Mouse (Mus musculus) Patski (cell line): ENCODE results near the gene 2510009E07Rik. TPM values are rescaled to one million over a fixed set of nuclear protein-coding genes. Genes with fewer than 3 reads are reported as not detected.
A peak's percentile ranks its signal among the peaks of the same experiment; 100 is the strongest.

Experiments
- ATAC-seq: fragments of 100-300 bp; one replicate; pipeline ENCODE4 v1.8.0; 2021
- CTCF ChIA-PET: fragments of 350-600 bp; sonication (Branson Sonifier 250); formaldehyde crosslinking; loops from one replicate; lab custom pipeline; 2022; ENCODE audit warnings: inconsistent platforms; lab: Charles Lee
- POLR2A ChIA-PET: fragments of 350-600 bp; sonication (Branson Sonifier 250); formaldehyde crosslinking; loops from one replicate; lab custom pipeline; 2022; ENCODE audit warnings: antibody characterized with exemption, inconsistent platforms; lab: Charles Lee
- DNase-seq: peaks from one replicate; pipeline ENCODE4 v3.0.0-alpha.2; 2011; ENCODE audit warnings: low read depth, low spot score
- H3K27me3 ChIP-seq: fragments of 371-371 bp; one replicate; pipeline ENCODE4 v1.5.1; 2021
- CTCF ChIP-seq: fragments of 100-300 bp; IDR thresholded peaks from one replicate; pipeline ENCODE4 v1.5.1; 2021
- in situ Hi-C: fragments of 300-500 bp; cut with MboI; formaldehyde crosslinking; loops from 3 replicates; pipeline ENCODE4 v1.11.1; 2018; ENCODE audit warnings: low pct_unique_long_range_greater_than_20kb, mixed read lengths
- polyA plus RNA-seq: library from polyadenylated mRNA; unstranded; gene quantifications from one replicate; pipeline ENCODE4 v1.2.3, GENCODE M21; 2021

Gene 2510009E07Rik
- polyA plus RNA-seq, result 3.8 TPM

GRCm38 (mm10) chr16:21694463-21695241, at the start of gene 2510009E07Rik:
TSS of gene 2510009E07Rik (minus strand) at chr16:21694665.
- H3K27me3 ChIP-seq, result no peaks in the 10 kb centered on the region
- no peak for DNase-seq
- POLR2A ChIA-PET, result interaction anchor here (0.7 kb wide), 1 partner anchor 15 kb away, joined by 3 read pairs; no protein-coding TSS in a partner anchor
- CTCF ChIA-PET, result no interaction called here
- TF ChIP-seq CTCF, result no peak
- peak; percentile 61 for ATAC-seq
- in situ Hi-C loops, result no loop called here

- ChIA-PET CTCF (interaction anchor here (1.7 kb wide), 1 partner anchor 49 kb away, joined by 3 read pairs; no protein-coding TSS in a partner anchor), POLR2A (no interaction called here)
Measured at GRCm38 (mm10) chr16:21743401-21743800, 48.9 kb upstream of the 2510009E07Rik start.

GRCm38 (mm10) chr16:21742898-21743297, 48.4 kb upstream of the 2510009E07Rik start:
- POLR2A ChIA-PET, result no interaction called here
- peaks cover 11% of the 10 kb centered on the region for H3K27me3 ChIP-seq
- CTCF ChIA-PET, result interaction anchor here (1.7 kb wide), 1 partner anchor 49 kb away, joined by 3 read pairs; no protein-coding TSS in a partner anchor
- in situ Hi-C loops, result no loop called here
- ATAC-seq, result no peak
- no peak for DNase-seq
- TF ChIP-seq CTCF, result no peak

More at GRCm38 (mm10) chr16:21743401-21743800, 48.9 kb upstream of the 2510009E07Rik start:
- no peak for TF ChIP-seq CTCF
- in situ Hi-C loops, result no loop called here
- H3K27me3 ChIP-seq, result peaks cover 10% of the 10 kb centered on the region
- ATAC-seq, result no peak
- DNase-seq, result no peak

GRCm38 (mm10) chr16:21742191-21742870, 47.9 kb upstream of the 2510009E07Rik start:
- no peak for TF ChIP-seq CTCF
- no peak for ATAC-seq
- no peak for DNase-seq
- CTCF ChIA-PET, result interaction anchor here (1.7 kb wide), 1 partner anchor 50 kb away, joined by 3 read pairs; no protein-coding TSS in a partner anchor
- in situ Hi-C loops, result no loop called here
- H3K27me3 ChIP-seq, result peaks cover 15% of the 10 kb centered on the region
- POLR2A ChIA-PET, result no interaction called here

- POLR2A ChIA-PET, result no interaction called here
- in situ Hi-C loops, result no loop called here
- no peak for DNase-seq
- no peak for ATAC-seq
- TF ChIP-seq CTCF, result no peak
- peaks cover 20% of the 10 kb centered on the region for H3K27me3 ChIP-seq
- CTCF ChIA-PET, result no interaction called here
Measured at GRCm38 (mm10) chr16:21741542-21741941, 47.1 kb upstream of the 2510009E07Rik start.

GRCm38 (mm10) chr16:21735638-21736037, 41.2 kb upstream of the 2510009E07Rik start:
- ATAC-seq, result no peak
- no peak for TF ChIP-seq CTCF
- in situ Hi-C loops, result no loop called here
- H3K27me3 ChIP-seq, result peaks cover 38% of the 10 kb centered on the region
- CTCF ChIA-PET, result no interaction called here
- DNase-seq, result no peak
- POLR2A ChIA-PET, result no interaction called here

- ChIA-PET POLR2A (no interaction called here), CTCF (interaction anchor here (0.6 to 2.5 kb wide), 21 partner anchors 9 to 240 kb away, joined by 3 to 17 read pairs (median 3); partner anchors contain the start of gene Map3k13)
- peaks cover 16% of the 10 kb centered on the region for H3K27me3 ChIP-seq
- DNase-seq (peak; percentile 25), ATAC-seq (no peak)
- in situ Hi-C loops, result loop anchor here (5.0 to 10.0 kb wide), 2 partner anchors 113 to 236 kb away; no protein-coding TSS in a partner anchor
- TF ChIP-seq CTCF, result peak; percentile 68
Measured at GRCm38 (mm10) chr16:21727897-21728364, 33.5 kb upstream of the 2510009E07Rik start.

GRCm38 (mm10) chr16:21727421-21727820, 33.0 kb upstream of the 2510009E07Rik start:
- in situ Hi-C loops, result loop anchor here (5.0 to 10.0 kb wide), 2 partner anchors 113 to 235 kb away; no protein-coding TSS in a partner anchor
- TF ChIP-seq CTCF, result no peak
- H3K27me3 ChIP-seq, result peaks cover 16% of the 10 kb centered on the region
- ATAC-seq (no peak), DNase-seq (no peak)
- CTCF ChIA-PET, result interaction anchor here (1.0 to 2.5 kb wide), 14 partner anchors 11 to 239 kb away, joined by 3 to 17 read pairs (median 4); partner anchors contain the start of gene Map3k13
- POLR2A ChIA-PET, result no interaction called here

- no peak for TF ChIP-seq CTCF
- ChIA-PET POLR2A (no interaction called here), CTCF (no interaction called here)
- DNase-seq, result no peak
- H3K27me3 ChIP-seq, result peaks cover 7% of the 10 kb centered on the region
- ATAC-seq, result no peak
- in situ Hi-C loops, result loop anchor here (10.0 kb wide), 1 partner anchor 109 kb away; no protein-coding TSS in a partner anchor
Measured at GRCm38 (mm10) chr16:21724261-21724660, 29.8 kb upstream of the 2510009E07Rik start.

- peaks cover 7% of the 10 kb centered on the region for H3K27me3 ChIP-seq
- ATAC-seq, result no peak
- ChIA-PET POLR2A (interaction anchor here (0.7 kb wide), 1 partner anchor 192 kb away, joined by 4 read pairs; no protein-coding TSS in a partner anchor), CTCF (no interaction called here)
- in situ Hi-C loops, result loop anchor here (10.0 kb wide), 1 partner anchor 105 kb away; no protein-coding TSS in a partner anchor
- no peak for DNase-seq
- TF ChIP-seq CTCF, result no peak
Measured at GRCm38 (mm10) chr16:21719770-21720169, 25.3 kb upstream of the 2510009E07Rik start.
